Comparison of ENCODE assay signal across 14 mouse cellular contexts in genomic region chr9:108740062-108740461, GRCm38 (mm10). TPM values are rescaled to one million over a fixed set of nuclear protein-coding genes. Genes with fewer than 3 reads are reported as not detected.
DNase-seq lines count a peak whose midpoint lies in the region; ATAC-seq and TF ChIP-seq lines count a peak whose summit lies in the region.
"Had no signal": no experiment of that assay in that cellular context is flagged by ENCODE, and none has a peak within 500 bp of the region (broad histone marks: within the 10 kb centered on the region; RNA-seq: fewer than 3 reads in every experiment).

No protein-coding gene starts in this region.

- TF ChIP-seq POLR2A in cerebellum, adult 2 months (IDR thresholded peaks at IDR 0.05; ENCODE audit: borderline replicate concordance, insufficient read depth, low read length), result no peak

- no peak overlapping the region for H3K4me3 ChIP-seq in layer of hippocampus, adult 2 months
- no peak overlapping the region for H3K4me3 ChIP-seq in cerebellum, adult 2 months (replicated peaks; ENCODE audit: insufficient read depth, low read depth, low read length)
- H3K4me3 ChIP-seq: heart, embryonic 12.5 days; limb, embryonic 10.5 days had no signal

- WGBS in cerebellum, adult 2 months, result 97% methylated on average over 1 of the region's 1 CpGs

- TF ChIP-seq CTCF in layer of hippocampus, adult 2 months (conservative IDR thresholded peaks at IDR 0.05), result peak; percentile 71
- no peak for TF ChIP-seq CTCF in cerebellum, adult 2 months (IDR thresholded peaks at IDR 0.05; ENCODE audit: borderline replicate concordance, insufficient read depth, low read depth, low read length)

- no peak overlapping the region for H3K27ac ChIP-seq in layer of hippocampus, adult 2 months
- H3K27ac ChIP-seq in cerebellum, adult 2 months (ENCODE audit: insufficient read depth, low read length), result no peak overlapping the region
- H3K27ac ChIP-seq: limb, embryonic 10.5 days had no signal

- peak; percentile 14 for DNase-seq in embryo, embryonic 11 days
- no peak for DNase-seq in embryo, embryonic 9.5 days (ENCODE audit: extremely low spot score)
- no peak for DNase-seq in layer of hippocampus, adult 2 months (ENCODE audit: low spot score in 2 of 2)
- no peak for DNase-seq in layer of hippocampus, postnatal 25 days (ENCODE audit: extremely low spot score in 1 of 2, low spot score in 1 of 2)
- DNase-seq in CD4-positive helper T cell, adult 2 months (ENCODE audit: low read depth, low spot score), result peak; percentile 17
- no peak for DNase-seq in urinary bladder, postnatal 25 days (ENCODE audit: low spot score)
- DNase-seq in cerebellum, adult 2 months, result no peak
- DNase-seq: adrenal gland, postnatal 14 days; cerebellum, adult 11 months; lung, adult 18-20 months; thymus, adult 18-20 months had no signal

- H3K4me1 ChIP-seq in cerebellum, adult 2 months (ENCODE audit: control insufficient read depth, insufficient read depth, low read length), result no peaks in the 10 kb centered on the region
- H3K4me1 ChIP-seq: heart, embryonic 12.5 days; limb, embryonic 10.5 days had no signal

- 0 out of 2 replicates have a peak, but pooled peaks have one; percentile 44 for ATAC-seq in megakaryocyte progenitor cell, adult 5-6 weeks (replicated peaks; ENCODE audit: poor library complexity)

- no peaks in the 10 kb centered on the region for H3K27me3 ChIP-seq in cerebellum, adult 2 months (ENCODE audit: control insufficient read depth, insufficient read depth, low read length)
- H3K27me3 ChIP-seq: heart, embryonic 12.5 days had no signal

RNA-seq across cellular contexts. Expression of gene Ip6k2, which starts 43.5 kb away (rescaled TPM):
- total RNA-seq in layer of hippocampus, adult 2 months (2021), result 100 to 1,000 TPM; 249 to 251 TPM
- total RNA-seq in layer of hippocampus, postnatal 25 days (2021), result 100 to 1,000 TPM; 203 to 244 TPM
- total RNA-seq in megakaryocyte progenitor cell, adult 5-6 weeks (2015), result 12.9 and 21.1 TPM in 2 replicates
- total RNA-seq in megakaryocyte progenitor cell, adult 5-6 weeks (2017), result 40.9 and 50.6 TPM in 2 replicates
- 162 and 168 TPM in 2 replicates for polyA plus RNA-seq in cerebellum, adult 2 months (2012; rRNA removed)

RNA-seq across cellular contexts. Expression of gene Prkar2a, which starts 50.9 kb away (rescaled TPM):
- 10 to 100 TPM; 43.4 to 45.5 TPM for total RNA-seq in layer of hippocampus, adult 2 months (2021)
- total RNA-seq in layer of hippocampus, postnatal 25 days (2021), result 10 to 100 TPM; 38.7 to 38.8 TPM
- 20.0 and 21.9 TPM in 2 replicates for total RNA-seq in megakaryocyte progenitor cell, adult 5-6 weeks (2015)
- 17.4 and 29.2 TPM in 2 replicates for total RNA-seq in megakaryocyte progenitor cell, adult 5-6 weeks (2017)
- 24.6 and 26.6 TPM in 2 replicates for polyA plus RNA-seq in cerebellum, adult 2 months (2012; rRNA removed)

Comparison
In these comparisons a context has a peak if more than half of its experiments do, and no peak if none do; other contexts are left out.
1. DNase-seq: peak in embryo, embryonic 11 days (single experiment) and CD4-positive helper T cell, adult 2 months (single experiment); none in embryo, embryonic 9.5 days (single experiment), layer of hippocampus, adult 2 months (0 of 2), layer of hippocampus, postnatal 25 days (0 of 2), urinary bladder, postnatal 25 days (single experiment) and cerebellum, adult 2 months (0 of 2).